Mouse (Mus musculus) left cerebral cortex, adult 6 months (tissue): Measurements from ENCODE around the gene Acad10. TPM values are rescaled to one million over a fixed set of nuclear protein-coding genes. Genes with fewer than 3 reads are reported as not detected.

Experiments
- long read RNA-seq, 2 experiments: library from polyadenylated mRNA; unstranded; transcript quantifications; one replicate each; pipeline ENCODE4 v2.0.0; 2019 to 2020
- polyA plus RNA-seq: library from polyadenylated mRNA; unstranded; fragments of <200 nt; fragmentation: Nextera tagmentation; gene quantifications from 2 replicates; pipeline ENCODE4 v1.2.3, GENCODE M21; 2021

The Acad10 gene
- 1.2 TPM in 2 replicates for polyA plus RNA-seq
- long read RNA-seq, experiment 1, partial matches to known transcripts: 2 of 15 reads
- long read RNA-seq, experiment 1, other reads (novel, unspliced or antisense): 11 of 15 reads
- long read RNA-seq, experiment 2: 0 reads

GRCm38 (mm10) chr5:121660059-121660896, at the start of gene Acad10, which contains the start of gene Brap:
Gene Acad10 (minus strand): TSS chr5:121660514.
Gene Brap (plus strand): TSS chr5:121660563.

DNA sequence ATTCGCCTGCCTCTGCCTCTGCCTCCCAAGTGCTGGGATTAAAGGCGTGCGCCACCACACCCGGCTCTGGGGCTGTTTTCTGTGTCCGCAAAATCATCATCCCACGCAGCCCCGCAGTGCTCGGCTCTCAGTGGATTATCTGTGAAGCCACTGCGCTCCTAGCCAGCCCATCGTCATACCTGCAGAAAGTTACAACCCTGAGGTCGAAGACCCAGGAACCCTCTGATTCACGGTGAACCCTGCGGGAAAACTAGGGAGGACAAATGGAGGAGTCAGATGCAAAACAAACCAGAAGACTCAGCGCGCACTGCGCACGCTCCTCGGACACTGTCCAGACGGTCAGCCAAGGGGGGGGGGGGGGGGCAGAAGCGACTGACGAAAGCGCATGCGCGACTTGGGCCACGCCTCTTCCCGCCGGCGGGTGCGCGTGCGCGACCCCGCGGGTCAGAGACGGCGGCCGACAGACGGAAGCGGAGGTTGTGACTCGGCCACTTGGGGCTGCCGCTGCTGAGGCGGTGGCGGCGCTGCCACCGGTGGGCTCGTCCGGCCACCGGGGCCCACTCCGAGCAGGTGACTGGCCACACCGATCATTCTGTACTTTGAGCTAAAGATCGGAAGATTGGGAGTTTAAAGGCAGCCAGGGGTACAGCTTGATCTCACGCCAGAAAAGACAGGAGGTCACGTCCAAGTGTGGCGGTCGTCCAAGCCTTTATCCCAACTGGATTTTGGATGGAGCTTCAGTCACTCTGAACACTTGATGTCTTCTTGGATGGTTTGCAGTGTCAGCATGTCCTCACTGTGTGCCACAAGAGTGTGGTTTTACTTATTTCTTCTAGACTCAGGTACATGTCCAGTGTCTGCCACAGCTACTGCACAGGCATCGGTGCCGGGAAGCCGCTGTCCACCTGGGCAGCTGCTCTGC, 41.5 kb downstream of the Acad10 start, which contains the start of gene Acad12:
Acad12 (minus strand) TSS at position 347 of the 922 bp plus-strand sequence.

DNA sequence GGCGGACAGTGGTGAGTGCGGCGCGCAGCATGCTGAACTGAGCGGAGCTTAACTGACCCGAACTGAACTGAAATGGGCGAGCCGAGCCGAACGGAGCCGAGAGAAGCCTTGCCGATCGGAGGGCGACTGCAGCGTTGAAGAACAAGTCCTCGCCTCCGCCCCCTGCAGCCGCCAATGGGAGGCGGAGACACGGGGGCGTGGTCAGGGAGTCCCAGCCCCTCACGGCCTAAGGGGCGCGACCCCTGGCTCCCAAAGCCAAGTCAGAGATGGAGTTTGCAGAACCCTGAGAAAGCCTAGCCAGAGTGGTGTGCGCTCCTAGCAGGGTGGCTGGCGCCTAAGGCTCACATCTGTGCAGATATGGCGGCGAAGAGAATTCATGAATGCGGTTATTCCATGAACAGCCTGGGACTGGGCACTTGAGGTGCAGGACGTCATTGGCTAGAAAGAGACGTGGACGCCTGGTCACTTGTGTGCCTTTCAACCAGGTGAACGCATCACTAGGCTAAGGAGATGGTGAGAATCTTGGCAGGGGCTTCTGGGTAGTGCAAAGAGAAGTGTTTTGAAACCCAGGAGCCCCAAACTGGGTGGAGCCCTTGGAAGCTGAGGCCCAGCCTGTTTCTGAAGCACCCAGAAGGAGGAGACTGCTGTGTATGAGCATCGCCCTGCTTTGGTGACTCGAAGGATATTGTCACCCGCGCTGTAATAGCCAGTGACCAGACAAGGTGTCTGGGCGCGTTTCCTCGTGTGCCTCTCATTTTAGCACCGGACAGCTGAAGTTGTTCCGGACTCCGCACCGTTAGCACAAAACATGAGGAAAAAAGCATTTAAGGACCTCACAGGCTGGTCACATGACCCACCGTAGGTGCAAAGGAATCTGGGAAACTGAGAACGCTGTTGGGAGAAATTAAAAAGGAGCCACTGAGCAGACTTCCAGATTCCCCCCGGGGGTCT, 66.6 kb downstream of the Acad10 start, which contains the start of gene Aldh2:
Aldh2 (minus strand) TSS at position 374 of the 951 bp plus-strand sequence.

Other genes starting within 250 kb of the Acad10 start
- 6.9 and 9.6 TPM in 2 replicates for gene Tmem116, start 208.6 kb downstream of the Acad10 start, polyA plus RNA-seq
- gene Erp29, start 208.0 kb downstream of the Acad10 start, polyA plus RNA-seq: 150 and 166 TPM in 2 replicates
- gene Adam1b, start 157.1 kb downstream of the Acad10 start, polyA plus RNA-seq: not detected in 2 replicates
- 0.21 and 0.55 TPM in 2 replicates for gene Adam1a, start 115.0 kb downstream of the Acad10 start, polyA plus RNA-seq
- gene Gm42878, start 115.0 kb downstream of the Acad10 start, polyA plus RNA-seq: not detected in 2 replicates
- 13.5 and 15.4 TPM in 2 replicates for gene Mapkapk5, start 114.6 kb downstream of the Acad10 start, polyA plus RNA-seq
- gene Aldh2, start 66.7 kb downstream of the Acad10 start, polyA plus RNA-seq: 80.3 and 88.1 TPM in 2 replicates
- 1.8 and 2.5 TPM in 2 replicates for gene Acad12, start 41.6 kb downstream of the Acad10 start, polyA plus RNA-seq
- gene Brap, start within 50 bp of the Acad10 start, polyA plus RNA-seq: 16.7 and 35.1 TPM in 2 replicates
- gene Atxn2, start 50.8 kb upstream of the Acad10 start, polyA plus RNA-seq: 31.7 and 79.9 TPM in 2 replicates
- 5.6 and 10.0 TPM in 2 replicates for gene Sh2b3, start 177.1 kb upstream of the Acad10 start, polyA plus RNA-seq
- 6.4 and 7.8 TPM in 2 replicates for gene Pheta1, start 188.5 kb upstream of the Acad10 start, polyA plus RNA-seq